In genomic region chr13:113998811-113999210, GRCm38 (mm10) we compare ENCODE assay signal across 21 mouse cellular contexts.
DNase-seq lines count a peak whose midpoint lies in the region; ATAC-seq lines count a peak whose summit lies in the region.
"Had no signal": no experiment of that assay in that cellular context is flagged by ENCODE, and none has a peak within 500 bp of the region (broad histone marks: within the 10 kb centered on the region; RNA-seq: fewer than 3 reads in every experiment).

No protein-coding gene starts in this region.

- no peak for ATAC-seq in heart, embryonic 12.5 days (ENCODE audit: insufficient number of reproducible peaks, low FRiP score)
- ATAC-seq: CD4-positive, CD25-positive, alpha-beta regulatory T cell, adult 4 months; forebrain, embryonic 13.5 days; forebrain, embryonic 16.5 days had no signal

- no peak overlapping the region for H3K9ac ChIP-seq in heart, embryonic 12.5 days
- H3K9ac ChIP-seq: embryonic facial prominence, embryonic 12.5 days; forebrain, embryonic 13.5 days had no signal

- peak; percentile 40 for DNase-seq in heart, adult 11 months
- DNase-seq in Muller cell, postnatal 12 days (ENCODE audit: inconsistent ontology term): peak; percentile 91
- DNase-seq in mesoderm, embryonic 11.5 days (ENCODE audit: low read depth, low spot score): peak; percentile 21
- DNase-seq in adrenal gland, postnatal 10 days: no peak
- DNase-seq: adrenal gland, adult 2 months; adrenal gland, postnatal 14 days; adrenal gland, postnatal 36 days; B cell, adult 2 months; cerebellum, adult 11 months; cerebellum, adult 18-20 months; cerebellum, adult 8-10 months; cerebellum, postnatal 10 days; cerebellum, postnatal 25 days had no signal

- H3K4me1 ChIP-seq in heart, embryonic 12.5 days (replicated peaks): peaks cover 9% of the 10 kb centered on the region
- H3K4me1 ChIP-seq: embryonic facial prominence, embryonic 12.5 days had no signal

- H3K36me3 ChIP-seq in heart, embryonic 12.5 days: no peaks in the 10 kb centered on the region
- H3K36me3 ChIP-seq: embryonic facial prominence, embryonic 10.5 days; embryonic facial prominence, embryonic 12.5 days had no signal

- no peak overlapping the region for H3K4me2 ChIP-seq in heart, embryonic 12.5 days
- H3K4me2 ChIP-seq: embryonic facial prominence, embryonic 12.5 days; forebrain, embryonic 13.5 days had no signal

- no peaks in the 10 kb centered on the region for H3K9me3 ChIP-seq in heart, embryonic 12.5 days (replicated peaks)
- H3K9me3 ChIP-seq: embryonic facial prominence, embryonic 10.5 days; embryonic facial prominence, embryonic 12.5 days; forebrain, embryonic 13.5 days; G1E had no signal

- H3K4me3 ChIP-seq in heart, embryonic 12.5 days: no peak overlapping the region
- H3K4me3 ChIP-seq: embryonic facial prominence, embryonic 10.5 days; embryonic facial prominence, embryonic 12.5 days; forebrain, embryonic 13.5 days had no signal

- 87% methylated on average over 12 of the region's 12 CpGs for WGBS in heart, embryonic 12.5 days

- H3K27ac ChIP-seq in heart, embryonic 12.5 days (ENCODE audit: poor library complexity, severe bottlenecking): no peak overlapping the region
- H3K27ac ChIP-seq: embryonic facial prominence, embryonic 10.5 days; embryonic facial prominence, embryonic 12.5 days; forebrain, embryonic 13.5 days had no signal

- H3K27me3 ChIP-seq in heart, embryonic 12.5 days (replicated peaks): no peaks in the 10 kb centered on the region
- H3K27me3 ChIP-seq: CH12.LX; embryonic facial prominence, embryonic 12.5 days; forebrain, embryonic 13.5 days had no signal
